In genomic region chr3:151001881-151002412, GRCm38 (mm10) we compare ENCODE assay signal across 8 mouse cellular contexts.
DNase-seq lines count a peak whose midpoint lies in the region; ATAC-seq and TF ChIP-seq lines count a peak whose summit lies in the region.

No protein-coding gene starts in this region.

- DNase-seq in heart, adult 2 months = no peak
- DNase-seq in heart, adult 8-10 months (ENCODE audit: low spot score) = no peak
- DNase-seq in A20 (ENCODE audit: low read depth, low spot score) = peak; percentile 48
- peak; percentile 81 for DNase-seq in brain, embryonic 14.5 days (ENCODE audit: low read depth)
- peak; percentile 9 for DNase-seq in heart, postnatal 4 days
- peak; percentile 64 for DNase-seq in limb, embryonic 14.5 days (ENCODE audit: low spot score)
- peak; percentile 5 to 7 for DNase-seq in right cerebral cortex, postnatal 36 days (ENCODE audit: low spot score in 2 of 2)
- no peak for DNase-seq in B cell, adult 2 months

- intact Hi-C loops in heart, adult 2 months (cut with DNase I) = no loop called here

- no peak for TF ChIP-seq EP300 in heart, adult 2 months (IDR thresholded peaks at IDR 0.05; ENCODE audit: insufficient read depth, low read depth, low read length)

- no peak for ATAC-seq in limb, embryonic 14.5 days (ENCODE audit: low FRiP score, low read depth)

- no peaks in the 10 kb centered on the region for H3K79me2 ChIP-seq in heart, adult 2 months (replicated peaks; ENCODE audit: control insufficient read depth, insufficient read depth, low read length)

- no peak overlapping the region for H3K4me3 ChIP-seq in heart, adult 2 months
- no peak overlapping the region for H3K4me3 ChIP-seq in limb, embryonic 14.5 days (replicated peaks; ENCODE audit: low read length)

- no peaks in the 10 kb centered on the region for H3K4me1 ChIP-seq in heart, adult 2 months (ENCODE audit: control insufficient read depth, insufficient read depth, low read length)
- no peaks in the 10 kb centered on the region for H3K4me1 ChIP-seq in limb, embryonic 14.5 days (ENCODE audit: control insufficient read depth, insufficient read depth, low read length)

- H3K9me3 ChIP-seq in limb, embryonic 14.5 days (ENCODE audit: control insufficient read depth, low read length) = no peaks in the 10 kb centered on the region

- H3K27me3 ChIP-seq in heart, adult 2 months (ENCODE audit: control insufficient read depth, insufficient read depth, low read length) = no peaks in the 10 kb centered on the region
- H3K27me3 ChIP-seq in limb, embryonic 14.5 days (ENCODE audit: control insufficient read depth, insufficient read depth, low read length) = no peaks in the 10 kb centered on the region

- H3K9ac ChIP-seq in heart, adult 2 months (ENCODE audit: low read depth, low read length) = no peak overlapping the region
- H3K9ac ChIP-seq in limb, embryonic 14.5 days (ENCODE audit: low read depth, low read length, severe bottlenecking) = no peak overlapping the region

- TF ChIP-seq POLR2A in heart, adult 2 months (IDR thresholded peaks at IDR 0.05; ENCODE audit: insufficient read depth, low read depth, low read length) = no peak
- TF ChIP-seq POLR2A in brain, embryonic 14.5 days (IDR thresholded peaks at IDR 0.05; ENCODE audit: borderline replicate concordance, extremely low read depth, insufficient read depth, insufficient read length, poor library complexity, severe bottlenecking) = no peak
- TF ChIP-seq POLR2A in limb, embryonic 14.5 days (IDR thresholded peaks at IDR 0.05; ENCODE audit: borderline replicate concordance, extremely low read depth, insufficient read depth, insufficient read length) = no peak

- H3K4me2 ChIP-seq in limb, embryonic 14.5 days (replicated peaks; ENCODE audit: low read depth, low read length, severe bottlenecking) = no peak overlapping the region

- no peak overlapping the region for H3K27ac ChIP-seq in heart, adult 2 months
- no peak overlapping the region for H3K27ac ChIP-seq in limb, embryonic 14.5 days (replicated peaks; ENCODE audit: low read depth, low read length)

- peak; percentile 71 for TF ChIP-seq CTCF in heart, adult 2 months (IDR thresholded peaks at IDR 0.05)
- peak; percentile 65 for TF ChIP-seq CTCF in brain, embryonic 14.5 days (IDR thresholded peaks at IDR 0.05; ENCODE audit: borderline replicate concordance, extremely low read depth, insufficient read depth, insufficient read length)

- 27% methylated on average over 6 of the region's 6 CpGs for WGBS in heart, adult 2 months
- 19% methylated on average over 6 of the region's 6 CpGs for WGBS in limb, embryonic 14.5 days

- H3K36me3 ChIP-seq in heart, adult 2 months (ENCODE audit: control insufficient read depth, insufficient read depth, low read length) = no peaks in the 10 kb centered on the region
- no peaks in the 10 kb centered on the region for H3K36me3 ChIP-seq in limb, embryonic 14.5 days (ENCODE audit: control insufficient read depth, insufficient read depth, low read length)

Comparison
In these comparisons a context has a peak if more than half of its experiments do, and no peak if none do; other contexts are left out.
1. DNase-seq: peak in A20 (single experiment), brain, embryonic 14.5 days (single experiment), heart, postnatal 4 days (single experiment), limb, embryonic 14.5 days (single experiment) and right cerebral cortex, postnatal 36 days (2 of 2); none in heart, adult 2 months (0 of 2), heart, adult 8-10 months (single experiment) and B cell, adult 2 months (0 of 2).